ENCODE assay signal across 29 mouse cellular contexts in genomic region chr13:24903412-24903811, GRCm38 (mm10). TPM values are rescaled to one million over a fixed set of nuclear protein-coding genes. Genes with fewer than 3 reads are reported as not detected.
DNase-seq lines count a peak whose midpoint lies in the region; ATAC-seq and TF ChIP-seq lines count a peak whose summit lies in the region.
"Had no signal": no experiment of that assay in that cellular context is flagged by ENCODE, and none has a peak within 500 bp of the region (broad histone marks: within the 10 kb centered on the region; RNA-seq: fewer than 3 reads in every experiment).

No protein-coding gene starts in this region.

- intact Hi-C loops in heart, postnatal 25 days (cut with DNase I): no loop called here

- TF ChIP-seq POLR2A in testis, adult 2 months (IDR thresholded peaks at IDR 0.05; ENCODE audit: control insufficient read depth, low read depth, low read length): no peak

- peaks cover 17% of the 10 kb centered on the region for H3K4me1 ChIP-seq in testis, adult 2 months (ENCODE audit: control insufficient read depth, insufficient read depth, low read length)
- 0 out of 2 replicates have a peak, but pooled peaks cover 4% of the 10 kb centered on the region for H3K4me1 ChIP-seq in heart, postnatal 0 days (ENCODE audit: control insufficient read depth, insufficient read depth)
- H3K4me1 ChIP-seq in limb, embryonic 10.5 days: 0 out of 2 replicates have a peak, but pooled peaks cover 2% of the 10 kb centered on the region
- 0 out of 2 replicates have a peak, but pooled peaks cover 4% of the 10 kb centered on the region for H3K4me1 ChIP-seq in midbrain, embryonic 13.5 days (replicated peaks)
- H3K4me1 ChIP-seq: embryonic facial prominence, embryonic 12.5 days; kidney, embryonic 15.5 days; limb, embryonic 12.5 days; liver, embryonic 15.5 days; midbrain, embryonic 15.5 days; neural tube, embryonic 15.5 days had no signal

- H3K4me2 ChIP-seq in heart, postnatal 0 days (ENCODE audit: low read depth, low read length): no peak overlapping the region
- H3K4me2 ChIP-seq in midbrain, embryonic 13.5 days (replicated peaks): no peak overlapping the region
- H3K4me2 ChIP-seq: embryonic facial prominence, embryonic 12.5 days; kidney, embryonic 15.5 days; limb, embryonic 12.5 days; liver, embryonic 15.5 days; lung, embryonic 14.5 days; midbrain, embryonic 15.5 days; neural tube, embryonic 15.5 days had no signal

- H3K27me3 ChIP-seq in testis, adult 2 months (ENCODE audit: control insufficient read depth, insufficient read depth, low read length): no peaks in the 10 kb centered on the region
- no peaks in the 10 kb centered on the region for H3K27me3 ChIP-seq in heart, postnatal 0 days (ENCODE audit: control insufficient read depth, insufficient read depth, low read length)
- no peaks in the 10 kb centered on the region for H3K27me3 ChIP-seq in limb, embryonic 10.5 days (ENCODE audit: low read depth, poor library complexity, severe bottlenecking)
- H3K27me3 ChIP-seq in midbrain, embryonic 13.5 days: no peaks in the 10 kb centered on the region
- H3K27me3 ChIP-seq: embryonic facial prominence, embryonic 12.5 days; kidney, embryonic 15.5 days; limb, embryonic 12.5 days; liver, embryonic 15.5 days; midbrain, embryonic 15.5 days; neural tube, embryonic 15.5 days had no signal

- no peak overlapping the region for H3K27ac ChIP-seq in testis, adult 2 months (ENCODE audit: control insufficient read depth, insufficient read depth, low read depth, low read length)
- H3K27ac ChIP-seq in heart, postnatal 0 days (ENCODE audit: low read depth): peak overlapping the region; percentile 39
- no peak overlapping the region for H3K27ac ChIP-seq in limb, embryonic 10.5 days
- no peak overlapping the region for H3K27ac ChIP-seq in midbrain, embryonic 13.5 days
- H3K27ac ChIP-seq: embryonic facial prominence, embryonic 12.5 days; kidney, embryonic 15.5 days; limb, embryonic 12.5 days; liver, embryonic 15.5 days; midbrain, embryonic 15.5 days; neural tube, embryonic 15.5 days had no signal

- peaks cover 2% of the 10 kb centered on the region for H3K36me3 ChIP-seq in testis, adult 2 months (ENCODE audit: control insufficient read depth, insufficient read depth, low read length)
- H3K36me3 ChIP-seq in heart, postnatal 0 days (replicated peaks; ENCODE audit: control insufficient read depth, insufficient read depth, low read length): no peaks in the 10 kb centered on the region
- no peaks in the 10 kb centered on the region for H3K36me3 ChIP-seq in limb, embryonic 10.5 days
- no peaks in the 10 kb centered on the region for H3K36me3 ChIP-seq in midbrain, embryonic 13.5 days
- H3K36me3 ChIP-seq: embryonic facial prominence, embryonic 12.5 days; G1E; kidney, embryonic 15.5 days; limb, embryonic 12.5 days; liver, embryonic 15.5 days; midbrain, embryonic 15.5 days had no signal

- no peak overlapping the region for H3K9ac ChIP-seq in heart, postnatal 0 days (replicated peaks; ENCODE audit: low read depth, low read length)
- H3K9ac ChIP-seq in midbrain, embryonic 13.5 days (replicated peaks): no peak overlapping the region
- H3K9ac ChIP-seq: embryonic facial prominence, embryonic 12.5 days; kidney, embryonic 15.5 days; limb, embryonic 12.5 days; liver, embryonic 15.5 days; lung, embryonic 14.5 days; midbrain, embryonic 15.5 days; neural tube, embryonic 15.5 days had no signal

- peak overlapping the region; percentile 18; the same call in 1 of the 2 replicates for H3K4me3 ChIP-seq in testis, adult 2 months (ENCODE audit: control insufficient read depth, low read depth, low read length)
- no peak overlapping the region for H3K4me3 ChIP-seq in heart, postnatal 0 days (ENCODE audit: low read depth, low read length)
- no peak overlapping the region for H3K4me3 ChIP-seq in limb, embryonic 10.5 days
- no peak overlapping the region for H3K4me3 ChIP-seq in midbrain, embryonic 13.5 days (replicated peaks)
- H3K4me3 ChIP-seq: embryonic facial prominence, embryonic 12.5 days; kidney, embryonic 15.5 days; limb, embryonic 12.5 days; liver, embryonic 15.5 days; midbrain, embryonic 15.5 days; neural tube, embryonic 15.5 days had no signal

- TF ChIP-seq CTCF in testis, adult 2 months (IDR thresholded peaks at IDR 0.05; ENCODE audit: control insufficient read depth, insufficient read depth, insufficient replicate concordance, low read depth, low read length): no peak
- TF ChIP-seq CTCF in heart, postnatal 0 days (IDR thresholded peaks at IDR 0.05; ENCODE audit: low read depth): no peak

- H3K9me3 ChIP-seq in heart, postnatal 0 days (replicated peaks; ENCODE audit: control insufficient read depth, low read length): no peaks in the 10 kb centered on the region
- H3K9me3 ChIP-seq in limb, embryonic 10.5 days (replicated peaks): no peaks in the 10 kb centered on the region
- H3K9me3 ChIP-seq in midbrain, embryonic 13.5 days: no peaks in the 10 kb centered on the region
- H3K9me3 ChIP-seq: embryonic facial prominence, embryonic 12.5 days; G1E; kidney, embryonic 15.5 days; limb, embryonic 12.5 days; liver, embryonic 15.5 days; midbrain, embryonic 15.5 days; neural tube, embryonic 15.5 days had no signal

- TF ChIP-seq EP300 in heart, postnatal 0 days (IDR thresholded peaks at IDR 0.05; ENCODE audit: low read depth): peak; percentile 47; the same call in 1 of the 2 replicates

- peak; percentile 94 for DNase-seq in heart, adult 11 months
- no peak for DNase-seq in heart, postnatal 25 days (ENCODE audit: low spot score)
- DNase-seq in testis, postnatal 14 days (ENCODE audit: low spot score): no peak
- peak; percentile 39 for DNase-seq in heart, postnatal 0 days (ENCODE audit: low spot score)
- no peak for DNase-seq in urinary bladder, postnatal 14 days (ENCODE audit: low spot score)
- no peak for DNase-seq in limb, embryonic 10.5 days (ENCODE audit: low spot score)
- DNase-seq: adrenal gland, adult 8-10 months; cerebellum, adult 11 months; cerebellum, adult 9-10 months; cerebellum, postnatal 36 days; embryo, embryonic 11 days; gastrocnemius, postnatal 10 days; kidney, adult 18-20 months; lung, embryonic 14.5 days; retina, postnatal 1 day; spleen, adult 18-20 months; thymus, adult 2 months; thymus, postnatal 36 days had no signal

- 32% methylated on average over 6 of the region's 6 CpGs for WGBS in heart, postnatal 0 days
- 80% methylated on average over 6 of the region's 6 CpGs for WGBS in limb, embryonic 10.5 days
- 62% methylated on average over 6 of the region's 6 CpGs for WGBS in midbrain, embryonic 13.5 days

- ATAC-seq in heart, postnatal 0 days (ENCODE audit: insufficient read depth, low read depth): peak; percentile 67
- ATAC-seq in midbrain, embryonic 13.5 days: no peak
- ATAC-seq: forebrain, embryonic 16.5 days; hindbrain, embryonic 16.5 days; midbrain, embryonic 15.5 days had no signal

RNA-seq across cellular contexts. Expression of gene Aldh5a1, which starts 34.0 kb away (rescaled TPM):
- total RNA-seq in heart, postnatal 25 days (2021): 10 to 100 TPM; 24.4 to 25.6 TPM
- polyA plus RNA-seq in testis, adult 2 months (2012; rRNA removed): 0.58 and 0.83 TPM in 2 replicates
- total RNA-seq in heart, postnatal 0 days (2014; rRNA removed; ENCODE audit: low replicate concordance): 24.8 and 27.7 TPM in 2 replicates
- 11.2 and 11.6 TPM in 2 replicates for polyA plus RNA-seq in heart, postnatal 0 days (2015; fragmentation: Nextera tagmentation; extraction: Ambion mirVana)
- 4.7 and 5.6 TPM in 2 replicates for polyA plus RNA-seq in limb, embryonic 10.5 days (2016; fragmentation: Nextera tagmentation; extraction: Ambion mirVana)
- polyA plus RNA-seq in midbrain, embryonic 13.5 days (2015; fragmentation: Nextera tagmentation; extraction: Ambion mirVana): 7.5 and 7.9 TPM in 2 replicates
- polyA plus RNA-seq: G1E had no signal

RNA-seq across cellular contexts. Expression of gene Gpld1, which starts 39.5 kb away (rescaled TPM):
- total RNA-seq in heart, postnatal 25 days (2021): 1 to 10 TPM; 1.4 to 1.8 TPM
- 1.3 TPM in 2 replicates for polyA plus RNA-seq in testis, adult 2 months (2012; rRNA removed)
- 0.04 and 0.58 TPM in 2 replicates for total RNA-seq in heart, postnatal 0 days (2014; rRNA removed; ENCODE audit: low replicate concordance)
- 0.19 and 0.40 TPM in 2 replicates for polyA plus RNA-seq in heart, postnatal 0 days (2015; fragmentation: Nextera tagmentation; extraction: Ambion mirVana)
- polyA plus RNA-seq in limb, embryonic 10.5 days (2016; fragmentation: Nextera tagmentation; extraction: Ambion mirVana): 0.13 and 0.91 TPM in 2 replicates
- polyA plus RNA-seq in midbrain, embryonic 13.5 days (2015; fragmentation: Nextera tagmentation; extraction: Ambion mirVana): 0.63 and 1.3 TPM in 2 replicates

RNA-seq across cellular contexts. Expression of gene D130043K22Rik, which starts 58.5 kb away (rescaled TPM):
- not detected for total RNA-seq in heart, postnatal 25 days (2021)
- 1.5 and 1.6 TPM in 2 replicates for polyA plus RNA-seq in testis, adult 2 months (2012; rRNA removed)
- not detected in 2 replicates for total RNA-seq in heart, postnatal 0 days (2014; rRNA removed; ENCODE audit: low replicate concordance)
- 0.03 TPM in 1 of 2 replicates, not detected in the other for polyA plus RNA-seq in heart, postnatal 0 days (2015; fragmentation: Nextera tagmentation; extraction: Ambion mirVana)
- polyA plus RNA-seq in limb, embryonic 10.5 days (2016; fragmentation: Nextera tagmentation; extraction: Ambion mirVana): 0.09 TPM in 1 of 2 replicates, not detected in the other
- 2.6 and 2.7 TPM in 2 replicates for polyA plus RNA-seq in midbrain, embryonic 13.5 days (2015; fragmentation: Nextera tagmentation; extraction: Ambion mirVana)
- polyA plus RNA-seq: G1E had no signal

Comparison
In these comparisons a context has a peak if more than half of its experiments do, and no peak if none do; other contexts are left out.
1. DNase-seq: peak in heart, adult 11 months (single experiment) and heart, postnatal 0 days (single experiment); none in heart, postnatal 25 days (single experiment), testis, postnatal 14 days (single experiment), urinary bladder, postnatal 14 days (single experiment) and limb, embryonic 10.5 days (single experiment).